Mouse (Mus musculus) hindbrain, postnatal 0 days (tissue): ENCODE measurements around the gene Ugt2a3. TPM values are rescaled to one million over a fixed set of nuclear protein-coding genes. Genes with fewer than 3 reads are reported as not detected.
"Not testable (repeated sequence)": the region's sequence is repeated elsewhere in the genome, so short reads cannot be mapped to it uniquely, and the experiment has no call there.

Experiments
- ATAC-seq: fragments of 200-750 bp; cut with Nextera tagmentation; 2 replicates; pipeline ENCODE4 v1.8.0; 2017; ENCODE audit warnings: mild to moderate bottlenecking, moderate TSS enrichment, moderate library complexity
- DNase-seq: peaks from one replicate; pipeline ENCODE4 v3.0.0-alpha.2; 2015; ENCODE audit warnings: low spot score
- H3K27ac ChIP-seq: fragments of 300-500 bp; sonication (generic); 2 replicates; pipeline ENCODE4 v1.5.1; 2014; ENCODE audit warnings: mild to moderate bottlenecking
- H3K27me3 ChIP-seq: fragments of 300-500 bp; sonication (generic); 2 replicates; pipeline ENCODE4 v1.6.1; 2014; ENCODE audit warnings: low read length, mixed read lengths; ENCODE audit not compliant: insufficient read depth
- H3K36me3 ChIP-seq: fragments of 300-500 bp; sonication (generic); 2 replicates; pipeline ENCODE4 v1.6.1; 2014; ENCODE audit warnings: low read length, mixed read lengths; ENCODE audit not compliant: insufficient read depth
- H3K4me1 ChIP-seq: fragments of 300-500 bp; sonication (generic); 2 replicates; pipeline ENCODE4 v1.6.1; 2014; ENCODE audit warnings: antibody characterized with exemption, low read length, mixed read lengths; ENCODE audit not compliant: insufficient read depth
- H3K4me2 ChIP-seq: fragments of 300-500 bp; sonication (generic); 2 replicates; pipeline ENCODE4 v1.6.1; 2014; ENCODE audit warnings: low read depth, mild to moderate bottlenecking, low read length, moderate library complexity, mixed read lengths
- H3K4me3 ChIP-seq: fragments of 300-500 bp; sonication (generic); 2 replicates; pipeline ENCODE4 v1.5.1; 2014; ENCODE audit warnings: low read length
- H3K9ac ChIP-seq: fragments of 300-500 bp; sonication (generic); replicated peaks from 2 replicates; pipeline ENCODE4 v1.6.1; 2014; ENCODE audit warnings: mild to moderate bottlenecking, low read length, moderate library complexity, mixed read lengths
- H3K9me3 ChIP-seq: fragments of 300-500 bp; sonication (generic); 2 replicates; pipeline ENCODE4 v1.6.1; 2016; ENCODE audit warnings: low read length, mixed read lengths
- CTCF ChIP-seq: IDR thresholded peaks from 2 replicates; pipeline ENCODE4 v1.5.1; 2016; ENCODE audit warnings: antibody characterized with exemption, control low read depth, low read depth
- WGBS: fragments of 180-500 bp; shearing (Covaris S2); extraction: QIAGEN DNeasy Blood & Tissue Kit; methylation state at CpG from one replicate; pipeline ENCODE4 v1.1.7; 2014; 5-methylcytosine and 5-hydroxymethylcytosine counted together
- polyA plus RNA-seq: library from polyadenylated mRNA; unstranded; fragments of >200 nt; fragmentation: Nextera tagmentation; extraction: Ambion mirVana; gene quantifications from 2 replicates; pipeline ENCODE4 v1.2.1, GENCODE M21; 2015
- total RNA-seq: library from RNA; depleted of rRNA; stranded (reverse); fragments of >200 nt; gene quantifications from 2 replicates; pipeline ENCODE4 v1.2.3, GENCODE M21; 2014; rRNA removed

Gene Ugt2a3
- total and polyA plus RNA-seq, 2 experiments from 2014 or later = not detected

DNA sequence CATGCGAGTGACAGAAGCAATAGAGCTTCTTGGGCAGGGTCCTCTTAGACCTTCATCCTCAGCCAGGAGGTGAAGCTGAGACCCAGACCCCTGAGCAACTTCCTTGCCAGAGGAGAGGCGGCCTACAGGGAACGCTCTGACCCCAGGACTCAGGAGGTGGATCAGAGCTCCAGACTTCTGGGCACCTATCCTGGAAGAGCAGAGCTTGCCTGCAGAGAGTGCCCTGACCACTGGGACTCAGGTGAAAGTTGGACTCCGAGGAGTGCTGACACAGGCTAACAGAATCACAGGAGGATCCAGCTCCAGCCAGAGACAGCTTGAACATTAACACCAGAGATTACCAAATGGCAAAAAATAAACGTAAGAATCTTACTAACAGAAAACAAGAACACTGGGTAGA, 3.5 kb upstream of the Ugt2a3 start:
- Histone ChIP-seq H3K36me3 (no peaks in the 10 kb centered on the region), H3K27me3 (no peaks in the 10 kb centered on the region), H3K4me2 (no peak overlapping the region), H3K27ac (no peak overlapping the region), H3K9me3 (no peaks in the 10 kb centered on the region), H3K9ac (no peak overlapping the region), H3K4me1 (no peaks in the 10 kb centered on the region), H3K4me3 (no peak overlapping the region)
- 89% methylated on average over 5 of the region's 5 CpGs for WGBS
- DNase-seq = no peak
- TF ChIP-seq CTCF = no peak
- ATAC-seq = no peak

DNA sequence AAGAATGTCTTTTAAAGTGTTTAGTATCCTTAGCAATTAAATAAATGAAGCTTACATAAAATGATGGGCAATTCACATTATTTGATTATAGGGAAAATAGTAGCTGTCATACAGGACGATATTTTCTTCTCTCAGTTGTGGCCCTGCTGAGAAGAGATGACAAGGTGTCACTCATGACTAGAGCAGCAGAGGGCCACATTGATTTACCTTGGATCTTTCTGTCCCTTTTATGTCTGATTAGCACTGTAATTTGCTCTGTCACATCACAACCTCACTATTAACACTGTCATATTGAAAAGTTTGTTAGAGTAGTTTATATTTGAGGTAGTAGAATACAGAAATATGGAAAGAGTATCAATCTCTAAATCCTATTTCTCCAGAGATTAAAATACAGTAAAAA, 1.8 kb downstream of the Ugt2a3 start:
- no peak overlapping the region for H3K27ac ChIP-seq
- H3K9me3 ChIP-seq = no peaks in the 10 kb centered on the region
- no peak for TF ChIP-seq CTCF
- DNase-seq (no peak), ATAC-seq (no peak)
- H3K36me3 ChIP-seq = no peaks in the 10 kb centered on the region
- no peak overlapping the region for H3K4me2 ChIP-seq
- H3K4me3 ChIP-seq = no peak overlapping the region
- H3K4me1 ChIP-seq = no peaks in the 10 kb centered on the region
- no peak overlapping the region for H3K9ac ChIP-seq
- no peaks in the 10 kb centered on the region for H3K27me3 ChIP-seq
- 73% methylated on average over 1 of the region's 1 CpGs for WGBS

DNA sequence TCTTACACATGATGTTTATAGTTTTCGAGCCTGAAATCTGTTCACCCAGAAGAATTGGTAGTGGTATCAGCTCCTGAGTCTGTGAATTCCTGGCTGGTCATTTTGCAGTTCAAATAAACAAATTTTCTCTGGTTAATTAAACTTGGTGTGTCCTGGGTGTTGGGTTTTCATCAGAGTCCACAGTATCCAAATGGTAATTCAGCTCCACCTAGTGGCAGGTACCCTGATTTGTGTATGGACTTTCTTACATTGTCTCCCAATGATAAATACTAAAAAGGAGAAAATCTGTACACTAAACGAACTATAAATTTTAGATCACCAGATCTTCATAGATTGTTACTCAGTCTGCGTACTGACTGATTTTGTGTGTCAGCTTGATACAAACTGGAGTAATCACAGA, 3.4 kb downstream of the Ugt2a3 start:
- WGBS = 65% methylated on average over 3 of the region's 3 CpGs
- Histone ChIP-seq H3K9ac (no peak overlapping the region), H3K27ac (no peak overlapping the region), H3K4me3 (no peak overlapping the region), H3K36me3 (no peaks in the 10 kb centered on the region), H3K27me3 (no peaks in the 10 kb centered on the region), H3K4me2 (no peak overlapping the region), H3K4me1 (no peaks in the 10 kb centered on the region), H3K9me3 (no peaks in the 10 kb centered on the region)
- DNase-seq (no peak), ATAC-seq (no peak)
- TF ChIP-seq CTCF = peak; percentile 30

DNA sequence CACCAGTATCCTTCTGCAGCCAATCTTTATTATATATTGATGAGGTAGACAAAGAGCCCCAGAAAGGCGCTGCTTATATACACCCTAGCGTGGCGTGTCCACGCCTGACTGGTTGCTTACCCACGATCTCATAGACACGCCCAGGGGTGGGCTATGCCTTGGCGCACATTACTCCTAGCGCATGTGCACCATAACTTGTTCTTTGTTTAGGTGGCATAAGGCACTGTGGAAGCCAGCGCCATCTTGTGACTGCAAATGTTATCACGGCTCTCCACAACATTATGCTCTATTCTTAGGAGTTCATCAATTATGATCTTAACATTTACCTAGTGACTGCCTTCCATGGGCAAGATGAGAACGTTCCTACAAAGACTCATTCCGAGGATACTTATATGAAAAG, 25.6 kb downstream of the Ugt2a3 start:
- Histone ChIP-seq H3K4me1 (no peaks in the 10 kb centered on the region), H3K9me3 (no peaks in the 10 kb centered on the region), H3K9ac (no peak overlapping the region), H3K4me3 (no peak overlapping the region), H3K4me2 (no peak overlapping the region), H3K27me3 (no peaks in the 10 kb centered on the region), H3K27ac (no peak overlapping the region), H3K36me3 (no peaks in the 10 kb centered on the region)
- DNase-seq (no peak), ATAC-seq (no peak)
- TF ChIP-seq CTCF = no peak
- WGBS = 95% methylated on average over 12 of the region's 12 CpGs

DNA sequence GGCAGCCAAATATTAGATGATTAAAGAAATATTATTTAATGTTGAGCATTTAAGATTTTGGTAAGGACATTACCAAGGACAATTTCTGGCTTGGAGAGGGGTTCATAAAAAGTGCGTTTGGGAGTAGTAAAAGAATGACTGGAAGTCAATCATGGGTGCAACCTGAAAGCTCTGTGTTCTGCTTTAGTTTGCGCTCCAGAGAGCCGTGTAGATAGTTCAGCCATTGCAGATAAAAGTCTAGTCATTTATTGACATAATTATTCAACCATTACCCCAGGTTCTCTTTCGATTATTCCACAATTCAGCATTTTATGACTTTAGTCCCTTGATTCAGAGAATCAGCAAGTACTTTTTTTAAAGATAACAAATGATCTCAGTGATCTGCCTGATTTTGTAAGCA, 50.8 kb downstream of the Ugt2a3 start:
- not testable (repeated sequence) for H3K4me1 ChIP-seq, H3K9ac ChIP-seq, H3K27me3 ChIP-seq, ATAC-seq, H3K9me3 ChIP-seq, H3K36me3 ChIP-seq, H3K4me2 ChIP-seq, H3K27ac ChIP-seq, H3K4me3 ChIP-seq, DNase-seq
- 80% methylated on average over 4 of the region's 4 CpGs for WGBS

DNA sequence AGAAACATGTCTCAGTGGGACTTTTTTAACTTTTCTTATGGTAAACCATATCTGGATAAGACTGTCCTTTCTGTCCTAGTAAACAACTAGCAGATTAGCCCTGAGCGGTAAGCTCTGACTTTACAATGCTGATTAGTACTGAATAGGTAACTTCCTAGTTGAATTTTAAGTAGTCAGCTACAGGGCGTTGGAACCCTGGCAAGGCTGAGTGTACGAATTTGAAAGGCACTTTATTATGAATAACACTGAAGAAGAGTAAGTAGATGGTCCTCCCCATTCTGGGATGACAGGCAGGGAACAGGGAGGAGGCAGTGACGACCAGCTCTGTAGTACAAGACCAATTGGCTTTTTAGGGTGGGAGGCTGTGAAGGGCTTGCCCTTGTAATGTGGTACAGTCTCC, 61.0 kb downstream of the Ugt2a3 start:
- not testable (repeated sequence) for DNase-seq, ATAC-seq
- WGBS = 86% methylated on average over 4 of the region's 4 CpGs

DNA sequence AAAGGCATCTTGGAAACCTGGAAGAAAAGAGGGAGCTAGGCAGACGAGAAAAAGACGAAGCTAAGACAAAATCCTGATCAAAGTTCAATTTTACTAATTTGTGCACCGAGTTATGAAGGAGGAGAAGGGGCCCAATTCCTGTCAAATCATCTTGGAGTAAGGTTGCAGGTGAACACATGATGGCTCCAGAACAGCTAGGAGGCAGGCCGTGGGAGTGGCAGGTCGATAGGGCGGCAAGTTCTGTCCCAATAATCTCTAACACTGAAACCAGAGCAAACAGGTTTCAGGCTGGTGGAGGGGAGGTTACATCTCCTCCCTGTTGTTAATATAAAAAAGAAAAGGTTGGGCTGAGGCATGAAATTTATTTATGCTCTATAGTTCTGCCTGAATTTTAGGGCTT, 61.4 kb downstream of the Ugt2a3 start:
- Histone ChIP-seq H3K9ac (no peak overlapping the region), H3K4me1 (no peaks in the 10 kb centered on the region), H3K27me3 (no peaks in the 10 kb centered on the region), H3K9me3 (no peaks in the 10 kb centered on the region), H3K4me3 (no peak overlapping the region), H3K27ac (no peak overlapping the region), H3K4me2 (no peak overlapping the region), H3K36me3 (no peaks in the 10 kb centered on the region)
- 93% methylated on average over 6 of the region's 6 CpGs for WGBS
- no peak for TF ChIP-seq CTCF
- no peak for ATAC-seq
- DNase-seq = no peak

More for the DNA sequence above, 61.0 kb downstream of the Ugt2a3 start:
- not testable (repeated sequence) for H3K36me3 ChIP-seq, H3K4me2 ChIP-seq, H3K27ac ChIP-seq, H3K4me3 ChIP-seq, H3K4me1 ChIP-seq, H3K9ac ChIP-seq, H3K27me3 ChIP-seq, H3K9me3 ChIP-seq

Other genes starting within 250 kb of the Ugt2a3 start
- gene Ugt2b36, start 244.6 kb downstream of the Ugt2a3 start, total RNA-seq = not detected in 2 replicates
- gene Ugt2b36, start 244.6 kb downstream of the Ugt2a3 start, polyA plus RNA-seq = 0.13 TPM in 1 of 2 replicates, not detected in the other
- gene Ugt2b5, start 196.9 kb downstream of the Ugt2a3 start, total RNA-seq = not detected in 2 replicates
- 0.13 TPM in 1 of 2 replicates, not detected in the other for gene Ugt2b5, start 196.9 kb downstream of the Ugt2a3 start, polyA plus RNA-seq
- gene Ugt2b37, start 82.4 kb downstream of the Ugt2a3 start, total RNA-seq = not detected in 2 replicates
- not detected in 2 replicates for gene Ugt2b37, start 82.4 kb downstream of the Ugt2a3 start, polyA plus RNA-seq
- gene Ugt2b38, start 87.0 kb upstream of the Ugt2a3 start, total RNA-seq = not detected in 2 replicates
- gene Ugt2b38, start 87.0 kb upstream of the Ugt2a3 start, polyA plus RNA-seq = not detected in 2 replicates
- 0.36 TPM in 1 of 2 replicates, not detected in the other for gene Ugt2a2, start 145.1 kb upstream of the Ugt2a3 start, total RNA-seq
- 0.14 TPM in 1 of 2 replicates, not detected in the other for gene Ugt2a2, start 145.1 kb upstream of the Ugt2a3 start, polyA plus RNA-seq
- not detected in 2 replicates for gene Gm43638, start 149.6 kb upstream of the Ugt2a3 start, total RNA-seq
- gene Gm43638, start 149.6 kb upstream of the Ugt2a3 start, polyA plus RNA-seq = not detected in 2 replicates
- gene Ugt2a1, start 153.7 kb upstream of the Ugt2a3 start, total RNA-seq = not detected in 2 replicates
- not detected in 2 replicates for gene Ugt2a1, start 153.7 kb upstream of the Ugt2a3 start, polyA plus RNA-seq
- gene Sult1b1, start 201.0 kb upstream of the Ugt2a3 start, total RNA-seq = not detected in 2 replicates
- not detected in 2 replicates for gene Sult1b1, start 201.0 kb upstream of the Ugt2a3 start, polyA plus RNA-seq
- not detected in 2 replicates for gene Sult1d1, start 231.8 kb upstream of the Ugt2a3 start, total RNA-seq
- not detected in 2 replicates for gene Sult1d1, start 231.8 kb upstream of the Ugt2a3 start, polyA plus RNA-seq